Mouse (Mus musculus): ENCODE measurements around the gene Ptgfrn.

The Ptgfrn gene

GRCm38 (mm10) chr3:101110043-101110837, at the start of gene Ptgfrn:
Ptgfrn (minus strand) TSS chr3:101110278.
- no peak for DNase-seq (ENCODE audit: extremely low spot score, low read depth, low spot score)

DNA sequence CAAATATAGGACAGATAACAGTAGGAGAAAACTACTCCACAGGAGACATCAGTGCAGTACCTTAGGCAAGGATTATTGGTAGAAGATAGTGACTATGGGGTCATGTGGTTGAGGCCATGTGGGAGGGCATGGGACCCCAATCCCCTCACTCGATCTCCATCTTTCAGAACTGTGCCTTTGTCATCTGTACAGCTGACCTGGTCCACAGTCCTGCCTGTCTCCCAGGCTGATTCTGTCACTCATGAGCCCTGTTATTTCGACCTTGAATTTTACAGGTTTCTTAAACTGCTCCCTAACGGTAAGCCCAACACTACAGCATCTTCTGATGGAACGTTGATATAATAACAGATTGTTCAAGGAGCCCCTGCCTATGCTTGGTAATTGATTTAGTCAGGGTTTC, 49.6 kb upstream of the Ptgfrn start:
- no peak for DNase-seq (ENCODE audit: extremely low spot score, low read depth, low spot score)

GRCm38 (mm10) chr3:101154067-101154466, 44.0 kb upstream of the Ptgfrn start:
- DNase-seq (ENCODE audit: extremely low spot score, low read depth, low spot score), result no peak

DNA sequence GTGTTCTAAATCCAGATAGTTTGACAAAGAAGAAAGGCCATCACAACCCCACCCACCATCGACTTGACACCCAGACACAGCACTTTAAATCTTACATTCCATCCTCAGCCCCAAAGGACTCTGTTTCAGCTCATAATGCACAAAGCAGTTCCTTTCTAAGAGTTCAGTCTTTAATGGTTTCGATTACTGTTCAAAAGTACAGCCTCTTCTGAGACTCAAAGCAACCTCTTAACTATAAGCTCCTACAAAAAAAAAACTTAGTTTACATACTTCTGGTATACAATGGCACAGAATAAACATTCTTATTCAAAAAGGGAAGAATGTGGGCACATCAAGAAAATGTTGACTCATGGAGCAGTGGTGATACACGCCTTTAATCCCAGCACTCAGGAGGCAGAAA, 43.3 kb upstream of the Ptgfrn start:
- DNase-seq (ENCODE audit: extremely low spot score, low read depth, low spot score), result no peak

DNA sequence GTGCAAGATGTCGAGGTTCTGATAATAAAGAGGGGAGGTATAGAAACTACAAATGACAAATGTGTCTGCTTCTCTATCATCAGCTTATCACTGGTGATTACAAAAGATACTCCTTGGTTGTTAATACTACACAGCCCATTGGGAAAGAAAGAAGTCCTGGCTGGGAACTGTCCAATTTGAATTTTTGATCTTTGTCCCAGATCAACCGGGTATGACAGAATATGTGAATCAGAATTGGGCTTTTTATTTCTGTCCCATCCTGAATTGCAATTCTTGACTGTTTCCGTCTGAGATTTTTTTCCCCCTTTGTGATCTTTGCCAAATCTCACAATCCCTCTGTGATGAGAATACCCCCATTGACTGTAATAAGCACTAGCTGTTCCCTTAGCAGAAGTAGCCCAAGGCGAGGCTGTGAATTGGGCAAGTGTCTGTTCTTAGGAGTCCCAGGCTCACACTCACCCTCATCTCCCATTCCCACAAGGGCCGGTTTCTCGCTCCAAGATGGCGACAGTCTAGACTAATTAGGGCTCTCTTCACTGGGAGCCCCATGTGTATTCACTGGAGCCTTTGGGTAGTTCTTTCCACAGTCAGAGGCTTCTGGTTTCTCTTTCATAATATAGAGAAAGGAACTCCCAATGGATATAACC, 36.2 kb upstream of the Ptgfrn start:
- DNase-seq (ENCODE audit: extremely low spot score, low read depth, low spot score), result no peak

DNA sequence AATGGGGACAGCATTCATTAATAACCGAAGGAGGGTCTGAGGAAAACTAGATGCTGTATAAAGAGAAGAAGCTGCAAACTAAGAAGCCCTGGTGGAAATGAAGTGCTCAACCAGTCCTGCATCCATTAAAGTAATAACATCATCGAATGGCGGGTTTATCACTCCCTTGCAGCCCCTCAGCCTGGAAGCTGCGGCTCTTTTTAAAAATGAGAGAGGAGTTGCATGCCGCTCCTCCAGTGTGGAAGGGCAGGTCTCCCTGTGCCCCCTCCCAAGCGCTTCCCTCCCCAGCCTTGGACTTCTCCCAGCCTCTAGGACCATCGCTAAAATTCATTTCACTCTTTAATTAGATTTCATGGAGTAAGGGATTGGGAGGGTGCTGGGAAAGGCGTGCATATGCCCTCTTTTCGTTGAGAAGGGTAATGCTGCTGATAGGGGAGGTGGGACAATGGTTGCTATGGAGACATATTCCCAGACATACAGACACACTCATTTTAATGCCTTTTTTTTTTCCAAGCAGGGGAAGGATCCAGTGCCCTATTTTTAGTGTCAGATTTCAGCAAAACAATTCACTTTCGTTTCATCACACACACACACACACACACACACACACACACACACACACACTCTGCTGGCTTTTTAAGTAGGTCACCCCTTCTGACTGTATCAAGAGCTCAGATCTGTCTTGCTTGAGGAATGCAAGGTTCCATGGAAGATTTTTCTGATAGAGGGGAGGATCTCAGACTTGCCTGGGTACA, 35.4 kb upstream of the Ptgfrn start:
- DNase-seq (ENCODE audit: extremely low spot score, low read depth, low spot score), result no peak

- DNase-seq (ENCODE audit: extremely low spot score, low read depth, low spot score), result no peak
Measured at GRCm38 (mm10) chr3:101144366-101144948, 34.4 kb upstream of the Ptgfrn start.

DNA sequence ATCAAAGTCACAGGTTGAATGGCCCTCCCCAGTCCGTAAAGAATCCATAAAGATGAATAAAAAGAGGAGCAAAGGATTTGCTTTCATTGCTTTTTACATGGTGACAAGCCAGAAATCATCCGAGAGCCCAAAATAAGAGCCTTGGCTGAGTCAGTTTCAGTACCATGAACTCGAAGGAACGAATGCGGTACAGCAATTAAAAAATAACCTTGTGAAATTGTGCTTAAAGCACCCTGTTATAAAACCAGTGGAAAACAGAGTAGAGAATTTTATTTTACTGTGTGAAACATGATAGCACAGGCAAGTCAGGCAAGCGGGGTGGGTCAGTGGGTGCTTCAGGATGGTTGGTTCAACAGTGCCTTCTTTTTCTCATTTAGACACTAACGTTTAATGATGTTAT, 33.4 kb upstream of the Ptgfrn start:
- DNase-seq (ENCODE audit: extremely low spot score, low read depth, low spot score), result no peak

GRCm38 (mm10) chr3:101141864-101142263, 31.8 kb upstream of the Ptgfrn start:
- DNase-seq (ENCODE audit: extremely low spot score, low read depth, low spot score), result no peak

DNA sequence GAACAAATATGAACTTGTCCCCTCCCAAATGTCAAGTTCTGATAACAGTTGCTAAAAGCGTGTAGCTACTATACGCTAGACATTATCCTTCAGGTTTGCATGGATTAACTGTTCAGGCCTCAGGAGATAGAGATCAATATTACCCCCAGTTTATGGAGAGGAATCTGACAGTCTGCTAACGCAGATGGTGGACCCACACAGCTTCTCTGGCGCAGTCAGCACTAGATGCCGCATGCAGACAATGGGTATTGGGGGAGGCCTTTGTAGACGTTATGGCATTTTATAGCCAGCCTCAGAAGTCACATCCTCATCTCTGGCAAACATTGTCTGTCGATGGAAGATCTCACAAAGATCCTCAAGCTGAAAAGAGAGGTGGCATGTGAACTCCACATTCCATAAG, 29.9 kb upstream of the Ptgfrn start:
- no peak for DNase-seq (ENCODE audit: extremely low spot score, low read depth, low spot score)

- no peak for DNase-seq (ENCODE audit: extremely low spot score, low read depth, low spot score)
Measured at GRCm38 (mm10) chr3:101136483-101136882, 26.4 kb upstream of the Ptgfrn start.

- no peak for DNase-seq (ENCODE audit: extremely low spot score, low read depth, low spot score)
Measured at GRCm38 (mm10) chr3:101134861-101135260, 24.8 kb upstream of the Ptgfrn start.

DNA sequence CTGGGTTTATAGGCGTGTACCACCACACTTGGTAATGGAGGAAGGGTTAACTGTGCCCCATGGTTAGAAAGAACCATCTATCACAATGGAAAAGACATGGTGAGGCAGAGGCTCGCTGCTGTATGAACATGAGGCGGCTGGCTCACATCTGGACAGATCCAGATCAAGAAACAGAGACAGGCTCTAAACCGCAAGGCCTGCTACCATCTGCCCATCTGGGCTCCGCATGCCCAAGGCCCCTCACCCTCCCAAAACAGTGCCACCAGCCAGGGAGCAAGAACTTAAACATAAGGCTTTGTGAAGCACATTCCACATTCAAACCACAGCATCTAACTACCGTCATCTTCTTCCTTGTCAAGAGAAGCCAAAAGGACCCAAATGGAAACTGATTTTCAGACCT, 22.9 kb upstream of the Ptgfrn start:
- DNase-seq (ENCODE audit: extremely low spot score, low read depth, low spot score), result no peak

- DNase-seq (ENCODE audit: extremely low spot score, low read depth, low spot score), result no peak
Measured at GRCm38 (mm10) chr3:101131772-101132171, 21.7 kb upstream of the Ptgfrn start.

- DNase-seq (ENCODE audit: extremely low spot score, low read depth, low spot score), result no peak
Measured at GRCm38 (mm10) chr3:101130526-101130925, 20.4 kb upstream of the Ptgfrn start.

- no peak for DNase-seq (ENCODE audit: extremely low spot score, low read depth, low spot score)
Measured at GRCm38 (mm10) chr3:101129620-101130019, 19.5 kb upstream of the Ptgfrn start.

- DNase-seq (ENCODE audit: extremely low spot score, low read depth, low spot score), result no peak
Measured at GRCm38 (mm10) chr3:101129090-101129489, 19.0 kb upstream of the Ptgfrn start.

DNA sequence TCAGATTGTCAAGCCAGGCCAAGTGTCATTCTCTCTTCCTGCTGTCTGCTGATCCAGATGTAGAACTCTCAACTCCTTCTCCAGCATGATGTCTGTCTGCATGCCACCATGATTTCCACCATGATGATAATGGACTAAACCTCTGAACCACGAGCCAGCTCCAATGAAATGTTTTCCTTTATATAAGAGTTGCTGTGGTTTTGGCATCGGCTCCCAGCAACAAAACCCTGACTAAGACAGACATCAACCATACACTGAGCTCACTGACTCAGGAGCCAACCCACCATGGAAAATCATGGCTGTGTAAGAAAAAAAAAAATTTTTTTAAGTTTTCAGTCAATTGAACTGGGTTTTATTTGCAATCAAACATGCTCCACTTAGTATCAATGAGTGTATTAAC, 17.7 kb upstream of the Ptgfrn start:
- DNase-seq (ENCODE audit: extremely low spot score, low read depth, low spot score), result no peak

- no peak for DNase-seq (ENCODE audit: extremely low spot score, low read depth, low spot score)
Measured at GRCm38 (mm10) chr3:101124716-101125115, 14.6 kb upstream of the Ptgfrn start.

DNA sequence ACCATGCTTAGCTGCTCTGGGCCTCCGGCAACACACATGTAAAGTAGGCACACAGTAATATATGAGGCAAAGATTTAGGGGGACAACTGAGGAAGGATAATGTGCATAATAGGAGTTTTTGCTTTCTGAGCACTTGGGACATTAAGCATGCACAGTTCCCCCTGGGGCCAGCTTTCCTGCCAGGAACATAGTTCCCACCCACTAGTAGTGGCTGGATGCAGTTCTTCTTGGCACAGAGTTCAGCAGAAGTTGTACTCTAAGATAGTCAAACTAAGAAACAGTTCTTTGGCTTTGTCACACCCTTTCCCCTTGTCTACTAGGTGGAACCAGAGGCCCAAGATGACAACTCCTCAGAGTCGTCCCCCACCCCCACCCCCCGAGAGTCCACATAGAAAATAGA, 12.4 kb upstream of the Ptgfrn start:
- no peak for DNase-seq (ENCODE audit: extremely low spot score, low read depth, low spot score)

DNA sequence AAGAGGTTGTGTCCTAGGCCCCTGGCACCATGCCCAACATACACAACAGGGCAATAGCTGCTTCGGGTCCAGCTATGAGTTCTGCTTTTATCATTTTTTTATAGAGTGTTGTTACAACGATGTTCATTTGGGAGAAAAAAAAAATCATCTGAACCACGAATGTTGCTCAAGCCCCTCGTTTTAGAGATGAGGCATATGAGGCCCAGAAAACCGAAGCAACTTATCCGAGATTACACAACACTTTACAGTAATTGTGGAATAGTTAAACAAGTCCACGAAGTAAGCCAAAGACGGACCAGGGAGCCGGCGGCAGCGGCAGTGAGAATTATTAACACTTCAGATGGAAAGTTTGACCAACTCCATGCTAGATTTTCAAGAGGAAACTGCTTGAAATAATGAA, 7.7 kb upstream of the Ptgfrn start:
- no peak for DNase-seq (ENCODE audit: extremely low spot score, low read depth, low spot score)

- DNase-seq (ENCODE audit: extremely low spot score, low read depth, low spot score), result no peak
Measured at GRCm38 (mm10) chr3:101117386-101117749, 7.3 kb upstream of the Ptgfrn start.
